Mouse (Mus musculus): ENCODE measurements at regions not wholly inside any gene's neighbourhood (a gene's known extent, or its start where the extent isn't known, plus 50 kb on each side); places are given as distances from the start of the nearest gene placed in this dataset.
A peak's percentile ranks its signal among the peaks of the same experiment; 100 is the strongest.

- DNase-seq: no peak
These were observed 72.9 kb upstream of the Olfr1324 start for GRCm38 (mm10) chrX:50501181-50501580.

GRCm38 (mm10) chrX:50490477-50490967 is 62.2 kb upstream of the Olfr1324 start:
- peak in 1 of 2 experiments; percentile 29 for DNase-seq

Data from kidney, postnatal 4 days (tissue).